Mouse (Mus musculus) thymus, postnatal 14 days (tissue): ENCODE data around the gene Rnf217.

Experiments
- DNase-seq: peaks from one replicate; pipeline ENCODE4 v3.0.0; 2021

Gene Rnf217

DNA sequence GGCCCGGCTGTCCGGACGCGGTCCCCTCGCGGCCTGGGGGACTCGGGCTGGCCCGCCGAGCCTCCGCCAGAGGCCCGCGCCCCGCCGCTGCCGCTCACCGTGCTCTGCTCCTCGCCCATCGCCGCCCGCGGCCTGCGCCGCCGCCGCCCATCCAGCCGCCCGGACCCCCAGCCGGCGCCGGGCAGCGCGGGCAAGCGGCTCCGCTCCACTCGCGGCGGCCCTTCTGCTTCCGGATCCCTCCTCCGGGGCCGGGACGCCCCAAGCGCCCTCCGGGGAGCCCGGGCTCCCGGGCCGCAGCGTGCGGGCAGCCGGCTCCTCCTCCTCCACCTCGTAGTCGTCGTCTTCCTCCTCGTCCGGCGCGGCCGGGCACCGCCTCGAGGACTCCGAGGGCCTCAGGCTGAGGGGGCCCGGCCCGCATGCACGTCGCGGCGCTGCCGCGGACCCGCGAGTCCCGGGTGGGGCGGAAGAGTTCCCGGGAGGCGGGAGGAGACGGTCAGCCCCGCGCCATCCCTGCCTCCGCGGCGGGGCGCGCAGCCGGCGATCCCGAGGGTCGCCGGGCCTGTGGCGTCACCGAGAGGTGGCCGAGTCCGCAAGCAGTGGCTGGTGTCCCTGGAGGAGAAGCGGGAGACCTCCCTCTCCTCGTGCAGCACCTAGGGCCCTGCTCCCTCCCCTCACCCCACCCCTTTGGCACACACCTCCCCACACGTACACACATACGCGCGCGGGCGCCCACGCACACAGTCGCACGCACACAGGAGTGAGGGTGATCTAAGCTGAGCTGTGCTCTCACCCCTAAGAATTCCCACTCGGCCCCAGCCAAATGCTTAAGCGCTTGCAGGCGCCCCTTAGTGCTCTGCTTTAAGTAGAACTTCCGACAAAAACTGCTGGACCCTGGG lies at the start of gene Rnf217:
Gene Rnf217 (minus strand): TSS at position 119 of the 896 bp plus-strand sequence.
- peak; percentile 3 for DNase-seq

DNA sequence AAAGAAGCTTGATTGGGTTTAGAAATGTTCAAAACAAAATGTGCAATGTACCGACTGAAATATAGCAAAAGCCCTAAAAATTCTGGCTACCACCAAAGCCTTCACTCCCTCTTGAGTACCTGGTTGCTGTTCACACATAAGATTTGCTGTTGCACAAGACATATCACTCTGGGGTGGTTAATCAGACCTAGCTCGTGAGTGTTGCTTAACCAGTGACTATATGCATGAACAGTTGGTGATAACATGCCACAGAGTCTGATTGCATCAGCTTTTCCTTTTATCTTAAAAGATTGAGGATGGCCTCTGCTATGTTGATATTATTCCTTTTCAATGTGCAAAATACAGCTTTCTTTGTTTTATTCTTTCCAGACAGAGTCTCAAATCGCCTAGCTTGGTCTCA lies 38.3 kb upstream of the Rnf217 start:
- DNase-seq: no peak

DNA sequence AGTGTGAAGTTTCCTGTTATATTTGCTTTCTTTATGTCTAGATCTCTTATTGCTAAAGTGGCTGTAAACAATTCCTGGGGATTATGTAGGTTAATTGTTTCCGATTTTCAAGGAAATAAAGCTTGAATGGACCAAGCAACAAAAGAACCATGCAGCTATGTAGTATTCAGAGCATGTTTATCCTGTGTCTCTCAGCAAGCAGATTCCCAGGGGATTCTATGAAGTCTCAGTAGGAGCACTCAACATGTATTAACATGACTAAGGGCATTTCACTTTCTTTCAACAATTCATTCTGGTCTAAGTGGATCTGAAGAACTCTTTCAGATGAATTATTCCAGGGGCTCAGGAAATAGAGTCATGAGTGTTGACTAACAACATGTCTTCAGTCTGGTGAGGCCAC lies 37.1 kb upstream of the Rnf217 start:
- DNase-seq: no peak

DNA sequence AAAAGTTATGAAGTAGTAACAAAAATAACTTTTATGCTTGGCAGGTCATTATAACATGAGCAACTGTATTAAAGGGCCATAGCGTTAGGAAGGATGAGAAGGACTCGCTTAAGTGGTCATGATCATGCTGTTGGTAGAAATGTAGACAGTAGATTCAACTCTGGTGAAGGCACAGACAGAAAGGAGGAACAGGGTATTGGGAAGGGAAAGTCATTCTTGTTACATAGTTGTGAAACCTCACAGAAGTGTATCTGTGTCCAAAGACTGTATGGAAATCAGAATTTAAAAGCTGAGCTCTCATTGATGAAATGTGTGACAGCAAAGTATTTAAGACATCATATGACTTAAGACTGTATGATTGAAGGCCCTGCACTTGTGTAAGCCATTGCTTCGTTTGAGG lies 26.1 kb upstream of the Rnf217 start:
- DNase-seq: no peak

DNA sequence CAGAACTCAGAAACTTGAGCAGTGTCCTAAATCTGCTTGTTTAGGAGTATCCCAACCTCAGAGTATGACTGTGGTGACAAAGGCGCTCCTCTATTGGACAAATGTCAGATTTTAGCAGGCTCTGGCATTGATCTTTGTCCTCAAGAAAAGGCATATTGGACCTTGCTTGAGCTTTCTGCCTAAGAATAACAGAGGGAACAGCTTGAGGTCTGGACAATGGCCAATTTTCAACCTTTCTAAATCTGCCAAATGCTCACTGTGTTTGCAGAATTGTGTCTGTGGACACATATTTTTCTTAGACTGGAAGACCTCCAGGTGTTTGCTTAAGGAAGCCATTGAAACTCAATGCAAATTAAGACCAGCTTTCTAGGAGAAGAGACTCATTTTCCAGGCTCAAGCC lies 23.0 kb upstream of the Rnf217 start:
- no peak for DNase-seq

DNA sequence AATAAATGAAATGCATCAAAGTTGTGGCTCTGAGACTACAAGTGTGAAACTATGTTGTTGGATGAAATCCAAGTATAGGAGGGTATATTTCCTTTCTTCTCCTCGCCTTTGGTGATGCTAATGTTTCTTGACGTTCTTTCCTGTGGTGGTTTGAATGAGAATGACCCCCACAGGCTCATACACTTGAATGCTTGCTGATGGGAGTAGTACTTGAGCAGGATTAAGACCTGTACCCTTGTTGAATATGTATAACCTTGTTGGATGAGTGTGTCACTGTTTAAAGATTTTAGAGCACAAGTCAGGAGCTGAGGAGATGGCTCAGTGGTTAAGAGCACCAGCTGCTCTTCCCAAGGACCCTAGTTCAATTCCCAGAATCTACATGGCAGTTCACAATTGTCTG lies 6.4 kb upstream of the Rnf217 start:
- no peak for DNase-seq

DNA sequence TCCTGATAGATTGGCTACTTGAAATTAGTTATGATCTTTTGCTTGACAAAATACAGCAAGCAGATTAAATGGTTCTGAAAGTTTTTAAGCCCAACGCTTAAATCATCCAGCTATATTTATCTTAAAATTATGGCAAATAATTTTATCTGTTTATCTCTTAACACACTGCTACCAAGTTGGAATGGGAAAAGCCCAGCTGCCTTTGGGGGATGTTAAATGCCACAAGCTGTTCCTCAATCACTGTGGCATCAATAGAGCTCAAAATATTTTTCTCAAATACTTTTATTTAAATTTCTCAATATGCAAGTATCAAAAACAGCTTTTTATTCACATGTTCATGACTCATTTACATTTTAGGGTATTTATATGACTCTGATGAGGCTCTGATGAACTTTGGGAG lies 5.1 kb upstream of the Rnf217 start:
- DNase-seq: no peak

DNA sequence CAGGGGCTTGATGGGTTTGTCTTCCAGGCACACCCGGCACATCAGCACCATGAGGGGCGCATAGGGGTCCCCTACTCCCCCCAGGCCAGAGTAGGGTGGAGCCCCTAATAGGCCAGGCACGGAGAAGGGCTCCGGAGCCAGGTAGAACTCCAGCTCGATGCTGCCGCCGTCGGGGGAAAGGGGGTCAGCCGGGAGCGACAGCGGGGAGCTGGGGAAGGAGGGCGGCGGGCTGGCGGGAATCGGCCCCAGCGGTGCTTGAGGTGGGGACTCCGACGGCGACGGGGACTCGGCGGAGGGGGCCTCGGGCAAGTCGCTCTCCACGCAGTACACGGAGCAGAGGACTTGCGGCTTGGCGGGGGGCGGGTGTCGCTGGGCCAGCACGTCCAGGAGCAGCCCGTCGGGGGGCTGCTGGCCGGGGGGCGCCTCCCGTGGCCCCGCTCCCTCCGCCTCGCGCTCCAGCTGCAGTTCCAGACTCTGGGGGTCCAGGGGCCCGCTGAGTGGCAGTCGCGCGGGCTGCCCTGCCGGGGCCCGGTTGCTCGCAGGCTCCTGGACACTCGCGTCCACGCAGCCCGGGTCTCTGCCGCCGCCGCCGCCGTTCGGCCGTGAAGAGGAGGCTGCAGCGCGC lies 431 bp downstream of the Rnf217 start:
- DNase-seq: peak; percentile 3

DNA sequence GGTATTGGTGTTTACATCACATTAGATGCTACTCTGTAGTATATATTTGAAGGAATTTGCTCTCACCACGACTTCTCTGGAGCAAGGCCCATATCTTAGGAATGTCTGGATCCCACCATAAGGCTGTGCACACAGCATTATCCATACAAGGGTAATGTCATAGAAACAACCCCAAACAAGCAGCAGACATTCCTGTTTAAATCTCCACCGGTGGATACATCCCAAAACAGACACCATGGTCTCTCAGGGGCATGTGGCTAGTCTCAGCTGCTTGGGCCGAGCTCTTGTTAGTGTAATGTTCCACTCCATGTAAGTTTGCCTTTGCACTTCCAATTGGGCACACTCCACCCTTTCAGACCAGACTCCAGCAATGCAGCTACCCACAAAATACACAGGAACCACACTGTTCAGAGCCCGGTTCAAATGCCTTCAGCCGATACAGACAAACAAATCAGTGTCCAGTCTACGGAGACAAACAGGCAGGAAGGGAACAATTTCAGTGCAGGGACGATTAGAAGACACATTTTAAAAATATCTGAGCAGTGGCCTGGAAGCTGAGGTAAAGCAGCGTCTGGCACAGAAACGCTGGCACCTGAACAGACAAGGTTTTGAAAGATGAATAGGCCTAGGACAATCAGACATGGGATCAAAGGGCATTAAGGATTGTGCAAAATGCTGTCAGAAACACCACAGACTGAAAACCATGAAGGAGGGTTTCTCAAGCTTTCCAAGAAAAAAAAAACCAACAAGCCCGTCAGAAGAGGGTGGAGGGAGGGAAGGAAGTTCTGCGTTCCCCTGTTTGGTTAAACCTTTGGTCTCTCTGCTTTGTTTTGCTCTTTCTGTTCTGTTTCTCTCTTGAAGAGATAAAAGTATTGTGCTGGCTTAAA lies 1.8 kb downstream of the Rnf217 start:
- DNase-seq: no peak

DNA sequence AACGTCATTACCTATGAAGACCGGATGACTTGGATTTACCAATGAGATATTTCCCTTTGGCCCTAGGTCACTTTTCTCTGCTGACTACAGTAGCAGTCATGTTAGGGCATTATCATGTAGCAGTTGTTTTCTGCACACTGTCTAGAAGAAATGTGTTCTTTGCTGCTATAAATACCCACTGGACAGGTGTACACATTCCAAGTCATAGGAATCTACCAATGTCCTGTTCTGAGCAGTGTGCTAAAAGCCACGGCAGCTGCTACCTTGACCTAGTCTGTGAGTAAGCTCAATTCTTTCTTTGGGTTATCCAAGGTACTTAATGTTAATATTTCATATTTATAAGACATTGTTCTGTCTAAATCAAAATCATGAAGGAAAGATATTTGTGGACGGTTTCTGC lies 5.1 kb downstream of the Rnf217 start:
- DNase-seq: no peak

DNA sequence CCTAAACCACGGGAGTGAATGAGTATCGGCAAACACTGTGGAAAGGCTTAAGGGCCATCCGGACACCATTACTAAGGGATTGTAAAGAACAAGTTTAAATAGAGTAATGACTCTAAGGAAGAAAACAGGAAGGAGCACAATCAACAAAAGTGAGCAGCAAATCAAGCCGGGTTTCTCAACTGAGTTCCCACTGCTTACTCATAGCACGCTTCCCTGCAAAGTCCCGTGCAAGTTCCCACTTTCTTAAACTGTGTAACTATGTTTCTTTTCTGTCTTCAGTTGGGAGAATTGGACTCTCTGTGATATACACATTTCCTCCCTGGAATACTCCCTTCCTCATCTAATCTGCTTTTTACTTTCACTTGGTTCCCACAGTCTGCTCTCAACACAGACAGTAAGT lies 8.9 kb downstream of the Rnf217 start:
- DNase-seq: no peak

DNA sequence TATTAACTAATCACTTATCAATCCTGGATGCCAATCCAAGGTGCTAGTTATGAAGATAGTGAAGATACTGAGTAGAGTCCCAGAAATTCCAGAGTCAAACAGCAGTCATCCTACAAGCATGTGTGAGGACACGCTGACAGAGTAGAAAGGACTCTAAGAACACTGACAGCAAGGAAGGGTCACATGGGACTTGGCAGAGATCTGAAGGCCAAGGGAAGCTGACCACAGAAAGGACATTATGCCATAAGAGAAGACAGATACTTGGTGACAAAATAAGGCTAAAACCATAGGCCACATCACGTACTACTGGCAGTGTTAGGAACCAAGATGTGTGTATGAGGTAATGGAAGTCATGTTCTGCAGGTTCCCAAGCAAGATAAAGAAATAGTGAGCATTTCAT lies 11.1 kb downstream of the Rnf217 start:
- DNase-seq: no peak

DNA sequence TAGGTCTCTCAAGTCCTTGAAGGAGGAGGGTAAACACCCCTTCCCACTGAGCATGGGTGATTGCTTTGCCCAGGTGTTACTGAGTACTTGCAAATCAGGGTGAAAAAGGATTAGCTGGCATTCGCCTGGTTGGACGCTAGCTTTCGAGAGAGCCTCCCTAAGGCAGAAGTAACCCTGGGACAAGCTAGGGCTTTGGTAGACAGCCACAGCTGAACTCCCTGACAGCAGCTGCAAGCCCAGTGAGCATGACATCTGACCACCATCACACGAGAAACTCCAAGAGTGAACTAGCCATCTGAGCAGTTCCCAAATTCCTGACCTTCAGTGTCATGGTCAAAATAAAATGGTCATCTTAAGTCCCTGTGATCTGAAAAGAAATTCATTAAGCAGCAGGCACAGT lies 12.2 kb downstream of the Rnf217 start:
- no peak for DNase-seq

DNA sequence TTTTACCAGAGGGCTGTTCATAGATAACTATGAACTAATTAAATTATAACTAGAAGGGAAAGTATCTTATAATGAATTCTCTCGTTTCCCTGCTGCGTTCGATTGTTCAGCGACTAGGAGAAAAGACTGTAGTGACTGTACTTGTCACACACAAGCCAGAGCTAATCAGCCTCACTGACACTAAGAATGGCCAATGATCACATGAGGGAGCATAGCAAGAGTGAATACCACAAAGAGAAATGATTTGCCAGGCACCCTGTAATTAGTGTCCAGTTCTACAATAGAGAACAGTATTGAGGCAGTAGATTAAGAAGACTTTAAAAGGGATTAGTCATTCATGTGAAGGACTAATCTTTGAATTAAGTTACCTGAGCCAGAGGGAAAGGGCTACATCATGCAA lies 13.7 kb downstream of the Rnf217 start:
- DNase-seq: no peak

DNA sequence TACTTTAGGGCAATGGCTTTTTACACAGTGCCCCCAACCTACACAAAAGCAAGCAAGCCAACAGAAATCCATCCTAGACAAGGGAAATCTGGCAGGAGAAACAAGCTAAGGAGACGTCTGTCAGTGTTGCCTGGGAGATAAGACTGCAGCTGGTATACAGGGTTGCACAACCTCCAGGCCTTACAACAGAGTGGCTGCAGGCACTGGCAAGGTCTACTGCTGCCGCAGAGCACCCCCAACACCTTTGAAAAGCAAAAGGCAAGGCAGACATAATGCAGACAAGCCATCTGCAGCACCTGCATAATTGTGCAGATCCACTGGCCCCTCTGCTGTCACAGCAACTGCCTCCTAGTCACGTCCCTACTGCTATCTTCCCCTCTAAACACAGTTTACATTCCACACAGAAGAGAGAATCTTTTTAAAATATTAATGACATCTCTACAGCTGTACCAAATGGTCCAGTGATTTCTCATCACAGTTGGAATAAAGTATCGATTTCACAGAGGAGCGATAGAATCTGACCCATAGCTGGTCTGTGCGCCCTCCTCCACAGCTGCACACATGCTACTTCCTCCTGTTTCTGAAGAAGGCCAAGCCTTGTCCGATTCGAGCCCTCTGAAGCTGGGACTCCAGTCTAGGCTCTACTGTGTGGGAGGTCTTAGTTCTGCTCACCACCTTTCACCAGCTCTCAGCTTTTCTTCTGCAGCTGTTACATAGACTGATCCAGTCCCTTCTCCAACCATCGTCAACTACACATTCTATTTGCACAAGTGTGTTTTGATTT lies 16.1 kb downstream of the Rnf217 start:
- no peak for DNase-seq

DNA sequence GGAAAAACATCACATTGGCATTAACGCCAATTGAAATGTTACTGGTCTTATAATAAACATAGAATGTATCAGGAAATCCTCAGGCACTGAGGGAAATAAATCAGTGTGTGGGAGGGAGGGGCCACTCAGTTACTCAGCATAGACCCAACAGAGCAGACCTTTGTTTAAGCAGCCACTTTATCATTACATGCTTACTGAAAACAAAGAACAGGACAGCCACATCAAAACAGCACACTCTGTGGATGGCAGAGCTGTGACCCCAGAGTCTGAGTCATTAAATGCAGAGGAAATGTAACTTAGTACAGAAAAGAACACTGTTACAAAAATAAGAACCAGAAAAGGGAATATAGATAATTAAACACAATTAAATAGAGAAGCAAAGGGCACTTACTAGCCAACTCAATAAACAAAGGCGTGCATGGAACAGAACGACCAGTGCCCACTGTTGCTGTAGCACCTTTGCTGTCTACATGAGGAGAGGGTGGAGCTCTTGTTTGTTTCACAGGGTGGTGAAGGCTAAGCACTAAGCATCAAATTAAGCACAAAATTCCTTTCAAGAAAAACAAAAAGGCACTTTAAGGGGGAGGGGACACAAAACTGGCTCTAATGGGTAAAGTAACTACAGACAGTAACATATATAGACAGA lies 16.8 kb downstream of the Rnf217 start:
- no peak for DNase-seq

DNA sequence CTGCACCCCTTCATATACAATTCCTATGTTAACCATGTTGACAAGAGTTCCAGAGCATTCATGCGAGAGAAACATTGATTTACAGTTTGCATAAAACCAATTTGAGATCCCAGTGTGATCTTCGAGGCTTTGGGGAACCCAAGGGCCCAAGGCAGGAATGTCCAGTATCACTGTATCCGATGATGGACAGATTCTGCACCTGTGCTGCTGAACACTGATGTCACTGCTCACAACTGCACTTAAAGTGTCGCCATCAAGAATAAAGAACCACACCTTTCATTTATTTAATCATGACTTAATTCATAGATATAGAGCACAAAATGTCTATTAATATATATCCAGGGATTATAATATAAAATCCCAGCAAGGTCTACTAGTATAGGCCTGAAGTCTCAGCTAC lies 28.3 kb downstream of the Rnf217 start:
- no peak for DNase-seq

DNA sequence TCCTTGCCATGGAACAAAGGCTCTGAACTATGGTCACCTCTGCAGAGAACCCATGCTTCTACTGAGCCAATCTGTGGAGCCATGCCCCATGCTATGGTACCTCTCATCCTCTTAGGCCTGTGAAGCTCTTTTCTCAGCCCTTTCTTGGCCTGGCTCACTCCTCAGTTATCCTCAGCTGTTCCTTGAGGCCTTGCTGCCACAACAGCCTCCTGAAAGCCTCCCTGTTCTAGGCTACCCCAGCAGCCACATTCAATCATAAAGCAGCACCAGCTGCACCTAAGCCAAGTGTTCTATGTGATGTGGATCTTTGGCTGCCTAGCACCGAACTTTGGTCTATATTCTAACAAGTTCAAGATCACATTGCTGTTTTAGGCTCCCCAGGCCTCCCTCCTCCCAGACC lies 28.9 kb downstream of the Rnf217 start:
- no peak for DNase-seq

DNA sequence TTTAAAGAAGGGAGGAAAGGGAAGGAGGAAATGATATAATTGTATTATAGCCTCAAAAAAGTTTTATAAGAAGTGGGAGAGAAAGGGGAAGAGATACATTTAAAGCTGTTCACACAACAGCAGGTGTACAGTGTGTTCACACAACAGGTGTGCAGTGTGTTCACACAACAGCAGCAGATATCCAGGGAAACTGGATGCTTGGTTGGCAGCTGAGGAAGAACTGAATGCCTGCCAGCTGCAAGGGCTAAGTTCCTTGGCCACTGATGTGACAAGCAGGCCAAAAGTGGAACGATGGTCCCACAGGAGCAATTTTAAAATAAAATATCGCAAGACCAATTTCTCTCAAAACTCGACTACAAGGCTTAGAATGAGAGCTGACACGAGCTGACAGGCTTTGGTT lies 35.7 kb downstream of the Rnf217 start:
- DNase-seq: no peak

DNA sequence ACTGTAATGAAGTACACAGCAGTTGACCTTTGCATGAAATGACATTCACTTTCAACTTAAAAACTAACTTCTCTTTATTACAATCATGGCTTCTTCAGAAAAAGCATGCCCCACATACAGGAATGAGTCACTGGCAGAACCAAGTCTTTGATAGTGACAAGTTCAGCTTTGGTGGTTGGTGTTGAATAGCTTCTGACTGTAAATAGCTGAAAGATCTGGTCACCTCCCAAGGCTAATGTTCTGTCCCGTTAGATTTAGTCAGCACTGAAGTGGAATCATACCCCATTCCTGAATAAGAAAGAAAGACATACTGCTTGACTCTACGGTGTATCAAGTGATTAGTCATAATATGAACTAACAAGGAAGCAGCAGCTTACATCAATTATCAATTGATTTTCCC lies 51.7 kb downstream of the Rnf217 start:
- DNase-seq: no peak

DNA sequence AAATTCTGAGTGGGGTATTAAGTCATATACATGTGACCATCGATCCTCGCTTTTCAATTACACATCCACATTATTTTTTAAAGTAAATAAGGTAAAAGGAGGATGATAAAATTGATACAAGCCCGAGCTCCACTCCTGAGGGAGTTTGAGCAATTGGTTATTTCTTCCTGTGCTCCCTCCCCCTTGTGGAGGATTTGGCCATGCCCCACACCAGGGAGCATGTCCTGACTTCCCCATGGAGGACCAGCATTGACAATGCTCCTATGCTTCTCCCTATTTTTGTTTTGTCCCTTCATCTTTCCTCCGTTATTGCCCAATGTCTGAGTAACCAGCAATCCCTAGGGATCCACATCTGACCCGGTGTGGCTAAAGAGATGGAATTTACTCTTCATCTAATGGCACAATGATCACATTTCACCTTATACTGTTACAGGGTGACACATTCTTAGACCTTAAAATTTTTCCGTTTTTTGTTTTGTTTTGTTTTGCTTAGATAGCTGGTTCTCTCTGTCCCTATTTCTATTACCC lies 53.5 kb downstream of the Rnf217 start:
- DNase-seq: no peak

DNA sequence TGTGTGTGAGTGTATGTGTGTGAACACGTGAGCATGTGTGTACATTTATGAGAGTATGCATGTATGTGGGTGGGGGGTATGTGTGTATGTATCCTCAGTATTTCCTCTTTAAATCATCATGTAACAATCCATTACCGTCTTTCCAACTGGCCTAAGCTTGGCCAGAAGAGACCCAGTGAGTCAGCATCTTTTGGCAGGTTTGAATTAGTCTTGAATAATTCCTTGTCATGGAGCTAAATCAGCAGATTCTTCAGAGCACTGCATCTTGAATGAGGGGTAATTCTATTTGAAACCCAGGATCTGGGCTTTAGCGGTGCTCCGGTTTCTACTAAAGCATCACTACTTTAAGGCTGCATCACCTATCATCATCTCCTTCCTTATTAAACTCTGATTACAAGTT lies 55.7 kb downstream of the Rnf217 start:
- DNase-seq: no peak
